Mouse (Mus musculus): Measurements from ENCODE around the gene Gm12166.

Gm12166 gene

DNA sequence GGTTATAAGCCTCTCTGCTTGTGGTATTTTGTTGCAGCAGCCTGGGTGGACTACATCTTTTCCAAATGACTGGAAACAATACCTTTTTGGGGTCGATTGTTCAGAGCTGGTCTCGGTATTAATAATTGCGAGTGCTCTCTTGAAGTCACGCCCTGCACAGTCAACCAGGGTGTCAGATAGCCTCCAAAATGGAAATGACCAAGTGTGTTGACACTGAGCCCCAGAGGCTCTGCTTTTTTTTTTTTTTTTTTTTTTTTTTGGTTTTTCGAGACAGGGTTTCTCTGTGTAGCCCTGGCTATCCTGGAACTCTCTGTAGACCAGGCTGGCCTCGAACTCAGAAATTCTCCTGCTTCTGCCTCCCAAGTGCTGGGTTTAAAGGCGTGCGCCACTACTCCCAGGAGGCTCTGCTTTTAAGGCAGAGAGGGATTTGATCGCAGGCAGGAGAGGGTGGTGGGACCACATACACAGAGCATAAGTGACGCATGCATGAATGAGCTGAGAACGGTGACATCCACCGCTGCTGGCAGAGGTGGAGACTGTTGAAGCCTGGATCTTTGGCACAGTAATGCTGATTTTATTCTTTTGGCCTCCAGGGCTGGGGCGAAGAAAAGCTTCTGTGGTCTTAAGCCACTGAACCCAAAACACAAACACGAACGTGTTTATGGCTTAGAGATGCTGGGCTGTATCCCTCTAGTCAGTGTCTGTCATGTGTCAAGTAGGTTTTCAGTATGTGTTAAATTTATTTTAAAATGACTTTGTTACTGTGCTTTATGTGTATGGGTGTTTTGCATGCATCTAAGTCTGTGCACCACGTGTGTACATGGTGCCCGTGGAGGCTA, 21.9 kb upstream of the Gm12166 start:
- DNase-seq (ENCODE audit: low read depth, low spot score) = no peak

DNA sequence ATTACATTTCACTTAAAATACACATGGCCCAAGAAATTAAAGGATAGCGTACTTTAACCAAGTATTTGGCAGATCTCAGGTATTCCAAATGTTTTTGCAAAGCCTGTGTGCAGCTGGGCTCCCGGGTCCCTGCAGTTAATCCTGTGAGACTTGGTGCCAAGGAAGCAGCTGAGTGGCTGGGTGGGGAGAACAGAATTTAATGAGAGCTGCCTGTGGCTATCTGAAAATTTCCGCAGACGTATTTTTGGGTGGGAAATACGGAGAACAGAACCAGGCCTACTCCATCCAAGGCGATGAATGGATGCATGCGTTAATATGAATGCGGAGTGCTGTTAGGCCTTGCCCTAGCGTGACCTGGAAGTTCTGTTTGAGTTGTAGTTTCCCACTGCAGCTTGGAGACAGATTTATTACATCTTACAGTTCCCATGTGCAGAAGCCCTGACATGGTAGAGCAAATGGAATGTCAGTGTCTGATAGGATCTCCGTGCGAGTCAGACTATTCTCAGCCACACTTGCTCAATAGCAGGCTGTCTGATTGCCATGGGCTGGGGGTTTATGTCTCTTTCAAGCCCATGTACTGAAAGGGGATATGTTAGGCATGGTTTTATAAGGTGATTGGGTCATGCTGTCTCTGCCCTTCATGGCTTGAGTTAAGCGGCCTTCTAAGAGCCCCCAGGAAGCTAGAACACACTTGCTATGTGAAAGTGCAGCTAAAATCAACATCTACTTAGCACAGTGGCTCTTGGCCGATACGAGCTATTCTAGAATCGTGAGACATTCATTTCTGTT, 21.1 kb upstream of the Gm12166 start:
- no peak for DNase-seq (ENCODE audit: low read depth, low spot score)

DNA sequence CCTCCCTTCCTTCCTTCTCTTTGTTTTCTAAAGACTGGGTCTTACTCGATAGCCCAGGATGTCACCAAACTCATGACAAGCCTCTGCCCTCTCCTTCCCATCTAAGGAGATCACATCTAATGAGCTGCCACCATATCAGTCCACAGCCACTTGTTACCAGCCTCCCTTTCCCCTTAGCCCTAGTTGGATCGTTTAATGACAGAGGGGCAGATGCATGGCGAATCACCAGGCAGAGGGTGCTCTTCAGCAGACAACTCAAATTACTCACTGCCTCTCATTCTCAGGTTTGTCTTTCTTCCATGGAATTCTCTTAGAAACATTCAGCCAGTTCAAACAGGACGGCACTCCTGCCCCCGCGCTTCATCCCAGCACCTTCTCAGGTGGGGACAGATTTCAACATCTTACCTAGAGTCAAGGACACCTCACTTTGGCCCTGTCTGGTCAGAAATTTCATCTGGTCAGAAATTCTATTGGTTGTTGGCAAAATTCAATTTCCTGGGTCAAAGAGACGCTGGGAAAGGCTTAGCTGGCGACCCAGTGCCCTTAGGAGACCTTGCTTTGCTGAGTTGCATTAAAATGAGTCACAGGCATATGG, 20.4 kb upstream of the Gm12166 start:
- no peak for DNase-seq (ENCODE audit: low read depth, low spot score)

DNA sequence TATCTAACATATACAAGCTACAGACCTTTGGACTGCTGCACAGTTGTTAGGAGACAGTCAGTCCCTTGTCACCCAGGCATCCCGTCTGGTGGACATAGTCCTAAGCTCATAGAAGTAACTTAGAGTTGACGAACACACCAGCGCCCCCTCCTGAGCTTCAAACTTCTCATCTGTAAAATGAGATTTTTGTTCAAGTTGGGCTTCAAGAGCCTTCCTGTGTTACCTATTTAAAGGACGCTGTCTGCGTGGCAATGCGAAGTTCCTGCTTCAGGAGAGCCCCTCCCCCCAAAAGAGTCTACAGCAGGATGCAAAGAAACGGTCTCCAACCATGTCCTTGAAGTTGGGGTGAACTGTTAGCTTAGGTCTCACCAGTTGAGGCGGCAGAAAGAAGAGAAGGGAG, 18.7 kb upstream of the Gm12166 start:
- DNase-seq (ENCODE audit: low read depth, low spot score) = no peak

DNA sequence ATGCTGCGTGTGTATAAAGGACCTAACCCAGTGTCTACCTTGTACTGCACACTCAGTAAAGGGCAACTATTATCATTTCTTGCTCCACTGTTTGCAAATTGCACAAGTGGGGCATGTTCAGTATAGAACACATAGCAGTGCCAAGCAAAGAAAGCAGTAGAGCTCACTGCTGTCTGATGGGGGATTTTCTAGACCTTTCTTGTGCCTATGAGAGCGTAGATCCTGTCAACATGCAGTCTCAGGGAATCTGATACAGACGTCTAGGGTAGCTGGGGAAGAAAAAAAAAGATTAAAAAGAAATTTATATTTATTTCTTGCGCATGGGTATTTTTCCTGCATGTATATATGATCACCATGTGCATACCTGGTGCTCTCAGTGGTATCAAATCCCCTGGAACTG, 18.0 kb upstream of the Gm12166 start:
- DNase-seq (ENCODE audit: low read depth, low spot score) = no peak

DNA sequence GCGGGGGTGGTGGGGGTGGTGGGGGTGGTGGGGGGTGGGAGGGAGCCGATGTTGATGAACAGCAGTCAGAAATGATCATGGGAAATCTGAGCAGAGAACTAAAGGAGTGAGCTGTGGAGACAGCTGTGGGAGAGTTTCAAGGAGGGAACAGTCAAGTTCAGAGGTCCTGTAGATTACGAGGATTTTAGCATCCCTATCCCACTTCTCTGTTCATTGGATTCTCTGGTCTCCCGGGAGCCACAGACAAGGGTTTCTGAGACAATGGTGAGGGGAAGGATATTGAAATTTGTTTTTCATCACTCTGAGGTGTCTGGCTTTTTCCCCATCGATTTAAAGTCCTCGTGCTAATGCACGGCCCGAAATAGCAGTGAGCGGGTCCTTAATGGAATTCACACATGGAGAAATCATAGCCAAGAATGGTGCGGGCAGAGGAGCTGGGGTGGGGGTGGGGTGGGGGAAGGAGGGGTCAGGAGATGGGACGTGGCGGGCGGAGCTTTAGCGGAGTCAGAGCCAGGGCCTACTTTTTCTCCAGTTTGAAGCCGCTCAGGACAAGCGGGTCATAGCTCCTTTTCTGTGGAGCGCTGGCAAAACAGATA, 17.4 kb upstream of the Gm12166 start:
- no peak for DNase-seq (ENCODE audit: low read depth, low spot score)

DNA sequence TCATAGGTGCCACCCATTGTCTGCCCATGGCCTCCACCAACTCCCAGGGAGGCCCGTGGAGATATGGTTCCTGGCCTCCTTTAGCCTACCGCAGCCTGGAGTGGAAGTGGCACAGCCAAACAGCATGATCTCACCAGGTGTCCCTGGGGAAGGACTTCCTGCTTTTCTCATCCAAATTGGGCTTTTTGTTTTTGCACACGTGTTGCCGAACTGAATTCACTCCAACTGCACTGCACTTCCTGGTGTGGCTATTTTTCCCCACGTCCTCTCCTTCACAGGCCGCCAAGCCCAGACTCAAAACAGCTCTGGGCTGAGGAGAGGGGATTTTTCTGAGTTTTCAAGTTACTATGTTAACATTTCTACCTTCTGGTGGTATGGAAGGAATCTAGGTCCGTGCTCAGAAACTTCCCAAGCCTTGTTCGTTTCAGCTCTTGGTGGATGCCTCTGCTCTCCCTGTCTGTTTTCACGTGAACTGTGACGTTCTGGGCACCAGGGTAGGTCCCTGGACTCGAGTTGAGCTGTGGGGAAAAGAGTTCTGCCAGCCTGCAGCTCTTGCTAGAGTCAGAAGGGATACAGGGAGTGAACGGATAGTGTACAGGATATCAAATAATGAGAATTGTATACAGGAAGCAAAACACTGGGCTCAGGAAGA, 16.8 kb upstream of the Gm12166 start:
- no peak for DNase-seq (ENCODE audit: low read depth, low spot score)

DNA sequence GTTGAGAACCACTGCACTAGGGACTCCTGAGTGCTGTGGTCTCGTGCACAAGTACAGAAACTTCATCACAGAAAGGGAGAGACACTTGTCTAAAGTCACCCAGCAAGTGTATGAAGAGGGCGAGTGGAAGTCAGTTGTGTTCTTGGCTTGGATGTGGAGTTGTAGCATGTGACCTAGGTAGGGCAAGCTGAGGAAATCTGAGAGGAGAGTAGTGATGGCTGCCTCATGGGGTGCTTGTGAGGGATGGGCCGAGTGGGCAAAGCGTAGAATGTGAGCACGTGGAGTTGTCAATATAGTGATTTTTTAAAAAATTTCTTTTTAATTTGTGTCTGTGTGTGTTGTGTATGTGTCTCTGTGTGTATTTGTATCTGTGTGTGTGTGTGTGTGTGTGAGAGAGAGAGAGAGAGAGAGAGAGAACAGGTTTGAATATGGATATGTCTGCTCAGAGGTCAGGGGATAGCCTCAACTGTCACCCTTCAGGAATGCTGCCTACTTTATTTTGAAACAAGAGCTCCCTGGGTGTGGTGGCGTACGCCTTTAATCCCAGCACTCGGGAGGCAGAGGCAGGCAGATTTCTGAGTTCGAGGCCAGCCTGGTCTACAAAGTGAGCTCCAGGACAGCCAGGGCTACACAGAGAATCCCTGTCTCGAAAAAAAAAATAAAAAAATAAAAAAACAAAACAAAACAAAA, 15.4 kb upstream of the Gm12166 start:
- no peak for DNase-seq (ENCODE audit: low read depth, low spot score)

DNA sequence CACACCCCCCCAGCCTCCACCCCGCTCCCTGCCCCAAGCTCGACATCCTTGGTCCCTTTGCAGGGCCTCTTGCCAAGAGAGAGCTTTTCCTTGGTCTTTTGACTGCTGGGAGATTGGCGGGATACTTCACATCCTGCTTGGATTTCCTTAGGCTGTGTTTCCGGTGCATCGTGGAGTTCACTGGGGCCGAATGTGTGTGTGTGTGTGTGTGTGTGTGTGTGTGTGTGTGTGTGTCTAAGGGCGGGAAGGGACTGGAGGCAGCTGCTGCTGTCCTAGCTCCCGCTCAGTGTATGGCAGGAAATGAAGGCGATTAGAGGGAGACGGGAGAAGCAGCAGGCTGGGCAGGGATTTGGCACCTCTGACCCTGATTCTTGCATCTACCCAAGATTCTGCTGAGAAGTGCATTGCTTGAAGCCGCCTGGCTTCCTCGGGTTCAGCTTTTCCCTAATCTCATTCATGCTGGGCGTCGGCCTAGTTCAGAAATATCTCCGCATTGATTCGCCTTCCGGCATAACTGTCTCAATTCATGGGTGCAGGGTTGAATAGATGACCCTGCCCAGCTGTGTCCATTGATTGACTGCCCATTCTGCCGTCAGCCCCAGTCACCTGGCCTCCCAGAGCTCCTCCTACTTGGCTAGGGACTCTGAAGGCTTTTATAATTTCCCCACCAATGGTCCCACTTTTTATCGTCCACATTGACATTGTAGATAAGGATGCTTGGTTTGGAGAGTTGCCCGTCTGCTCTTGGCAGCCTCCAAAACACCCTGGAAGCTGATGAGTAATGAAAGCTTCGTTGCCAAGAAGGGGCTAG, 13.3 kb upstream of the Gm12166 start:
- DNase-seq (ENCODE audit: low read depth, low spot score) = no peak

DNA sequence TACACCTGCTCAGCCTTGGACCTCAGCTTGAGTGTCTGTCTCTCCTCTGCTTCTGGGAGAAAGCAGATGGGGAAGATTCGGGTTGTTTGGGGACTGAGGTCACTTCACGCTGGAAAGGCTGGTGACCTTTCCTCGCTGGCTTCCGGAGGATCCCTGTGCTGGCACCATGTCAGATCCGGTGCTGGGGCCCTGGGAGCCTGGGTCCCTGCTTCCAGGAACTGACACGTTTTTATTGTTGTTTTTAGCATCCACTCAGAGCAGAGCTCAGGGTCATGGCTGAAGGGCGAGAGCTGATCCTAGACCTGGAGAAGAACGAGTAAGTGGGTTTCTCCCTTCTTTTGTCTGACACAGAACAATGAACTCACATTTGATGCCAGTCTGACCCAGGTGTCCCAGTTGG, 12.6 kb upstream of the Gm12166 start:
- DNase-seq (ENCODE audit: low read depth, low spot score) = no peak

DNA sequence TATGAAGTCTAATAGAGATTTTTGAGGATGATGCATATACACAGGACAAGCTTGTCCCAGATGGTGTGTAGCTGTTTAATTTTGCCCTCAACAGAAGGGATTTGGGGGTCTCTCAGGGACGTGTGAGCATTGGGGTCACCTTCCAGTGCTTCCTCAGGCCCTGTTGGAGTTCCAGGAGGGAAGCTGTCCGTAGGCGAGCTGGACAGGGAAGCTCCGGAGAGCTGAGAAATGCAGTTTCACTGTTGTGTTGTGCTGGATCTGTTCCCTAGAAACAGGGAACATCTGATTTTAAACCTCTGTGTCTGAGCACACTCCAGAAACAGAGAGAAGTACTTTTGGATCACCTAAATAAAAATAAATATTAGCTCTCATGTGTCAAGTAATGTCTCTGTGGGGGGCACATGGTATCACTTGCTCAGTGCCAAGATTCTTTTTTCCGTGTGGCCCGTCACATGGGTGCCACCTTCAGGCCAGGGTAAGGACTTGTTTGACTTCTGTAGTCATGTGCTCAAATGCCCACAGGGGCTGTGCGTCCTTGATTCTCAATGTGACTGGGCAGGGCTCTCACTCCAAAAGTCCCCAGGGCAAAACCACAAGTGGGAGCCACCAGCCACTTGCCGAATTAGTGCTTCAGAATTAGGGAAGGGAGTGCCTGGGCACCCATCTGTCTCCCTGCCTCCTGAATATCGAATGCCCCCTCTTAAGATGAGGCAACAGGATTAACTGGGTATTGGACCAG, 11.0 kb upstream of the Gm12166 start:
- DNase-seq (ENCODE audit: low read depth, low spot score) = no peak

DNA sequence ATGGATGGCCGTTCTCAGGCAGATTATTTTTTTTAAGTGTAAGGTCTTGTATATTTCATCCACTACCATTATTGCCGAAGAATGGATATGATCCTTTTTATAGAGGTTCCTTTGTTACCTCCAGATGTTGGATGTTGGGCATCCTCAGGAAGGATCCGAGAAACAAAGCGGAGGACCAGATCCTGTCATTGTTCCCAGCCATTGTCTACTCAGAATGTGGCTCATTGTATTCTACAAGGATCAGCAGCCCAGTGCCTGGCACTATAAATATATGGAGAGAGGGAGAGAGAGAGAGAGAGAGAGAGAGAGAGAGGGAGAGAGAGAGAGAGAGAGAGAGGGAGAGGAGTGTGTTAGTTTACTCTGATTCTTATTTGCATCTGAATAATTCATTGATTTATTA, 10.4 kb upstream of the Gm12166 start:
- DNase-seq (ENCODE audit: low read depth, low spot score) = no peak

DNA sequence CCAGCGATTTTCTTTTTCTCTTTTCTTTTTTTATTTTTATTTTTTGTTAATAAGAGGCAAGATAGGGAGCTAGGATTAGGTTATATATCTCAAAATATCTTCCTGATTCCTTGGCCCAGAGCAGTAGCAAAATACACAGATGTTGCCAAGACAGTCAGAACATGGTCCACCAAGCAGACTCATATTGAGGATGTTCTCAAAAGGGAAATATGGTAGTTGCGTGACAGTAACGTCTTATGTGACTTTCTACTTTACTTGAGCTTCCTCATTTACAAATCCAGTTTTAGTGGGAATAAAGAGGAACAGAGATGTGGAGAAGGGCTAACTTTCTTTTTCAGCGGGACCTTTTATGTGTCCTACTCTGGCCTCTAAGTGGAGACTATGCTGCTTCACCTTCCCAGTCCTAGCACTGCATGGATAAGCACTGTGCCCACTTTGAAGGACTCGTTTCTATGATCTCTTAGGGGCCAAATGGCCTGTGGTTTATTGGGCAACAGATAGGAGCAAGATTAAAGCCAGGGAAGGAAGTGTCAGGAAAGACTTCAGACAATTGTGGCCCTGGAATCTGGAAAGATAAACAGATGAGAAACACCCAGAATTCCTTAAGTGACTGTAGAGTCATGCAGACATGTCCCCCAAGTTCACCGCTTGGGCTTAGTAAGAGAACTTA, 9.8 kb upstream of the Gm12166 start:
- DNase-seq (ENCODE audit: low read depth, low spot score) = no peak

DNA sequence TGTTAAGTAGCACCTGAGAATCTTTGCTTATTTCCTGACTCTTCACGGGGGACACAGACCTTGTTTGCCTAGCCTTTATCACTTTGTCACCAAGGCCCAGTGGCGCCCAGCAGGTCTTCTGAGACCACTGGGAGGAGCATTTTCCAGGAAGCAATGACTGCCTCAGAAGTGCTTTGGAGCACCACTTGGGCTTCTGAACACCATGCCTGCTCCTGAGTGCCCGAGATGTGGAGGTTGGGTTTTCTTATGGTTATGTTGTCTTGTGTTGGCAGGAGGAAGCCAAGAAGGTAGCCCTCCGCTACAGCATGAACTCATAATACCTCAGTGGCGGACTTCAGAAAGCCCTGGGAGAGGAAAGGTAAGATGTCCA, 8.5 kb upstream of the Gm12166 start:
- no peak for DNase-seq (ENCODE audit: low read depth, low spot score)

DNA sequence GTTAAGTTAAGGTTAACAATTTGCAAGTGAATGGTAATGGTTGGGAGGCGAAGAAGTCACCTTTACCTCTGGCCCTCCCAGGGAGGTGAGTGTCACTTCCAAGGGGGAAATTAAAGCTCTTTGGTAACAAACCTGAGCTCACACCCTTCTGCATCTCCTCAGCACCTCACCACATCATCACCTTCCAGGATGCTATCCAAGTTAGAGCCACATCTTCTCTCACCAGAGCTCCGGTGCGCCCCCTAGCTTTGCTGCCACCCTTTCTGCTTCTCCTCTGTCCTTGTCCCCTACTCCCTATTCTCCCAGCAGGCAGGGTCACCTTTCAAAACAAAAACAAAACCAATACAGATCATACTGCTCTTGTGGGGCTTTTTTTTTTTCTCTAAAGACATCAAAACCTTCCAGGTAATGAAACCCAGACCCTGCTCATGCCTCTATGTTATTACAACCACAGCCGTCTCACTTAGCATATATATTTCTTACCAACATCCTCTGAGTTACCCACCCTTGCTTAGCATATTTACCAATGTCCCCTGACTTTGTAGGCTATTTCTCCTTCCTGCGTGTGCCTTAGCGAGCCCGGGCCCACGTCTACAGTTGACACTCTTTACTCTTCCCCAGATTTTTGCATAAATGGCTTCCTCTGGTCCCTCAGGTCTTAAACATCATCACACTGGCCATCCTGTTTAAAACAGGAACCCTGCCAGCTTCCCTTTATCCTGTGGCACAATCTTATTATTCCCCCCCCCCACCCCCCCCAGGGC, 7.9 kb upstream of the Gm12166 start:
- no peak for DNase-seq (ENCODE audit: low read depth, low spot score)

DNA sequence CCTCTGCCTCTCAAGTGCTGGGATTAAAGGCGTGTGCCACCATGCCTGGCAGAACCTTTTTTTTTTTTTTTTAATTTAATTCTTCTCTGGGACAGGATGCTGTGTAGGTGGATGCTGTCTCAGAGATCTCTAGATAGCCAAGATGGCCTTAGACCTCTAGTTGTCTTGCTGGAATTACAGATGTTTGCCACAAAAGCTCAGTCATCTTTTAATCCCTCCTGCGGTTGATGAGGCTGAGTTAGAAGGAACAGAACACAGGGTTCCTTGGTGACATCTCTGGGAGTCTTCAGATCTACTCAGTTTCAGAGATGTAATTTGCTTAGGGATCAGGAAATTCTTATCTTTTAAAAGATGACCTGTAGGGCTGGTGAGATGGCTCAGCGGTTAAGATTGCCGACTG, 6.8 kb upstream of the Gm12166 start:
- no peak for DNase-seq (ENCODE audit: low read depth, low spot score)

DNA sequence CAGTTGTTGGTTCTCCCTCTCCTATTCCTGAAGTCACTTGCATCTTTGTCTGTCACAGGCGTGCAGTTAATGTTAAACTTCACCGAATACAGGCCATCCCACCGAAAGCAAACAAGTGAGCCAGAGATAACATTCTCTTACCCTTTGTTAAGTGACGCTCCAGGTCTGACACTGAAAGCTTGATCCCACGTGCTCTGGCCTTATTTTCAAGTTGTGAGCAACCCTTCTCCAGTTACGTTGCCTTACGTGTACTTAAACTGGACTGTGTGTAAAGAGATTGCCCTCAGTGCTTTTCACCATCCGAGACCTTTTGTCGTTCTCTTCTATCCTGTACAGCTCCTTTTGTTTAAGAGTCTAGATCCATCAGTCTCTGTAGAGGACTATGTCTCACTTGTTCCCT, 5.9 kb upstream of the Gm12166 start:
- DNase-seq (ENCODE audit: low read depth, low spot score) = no peak

DNA sequence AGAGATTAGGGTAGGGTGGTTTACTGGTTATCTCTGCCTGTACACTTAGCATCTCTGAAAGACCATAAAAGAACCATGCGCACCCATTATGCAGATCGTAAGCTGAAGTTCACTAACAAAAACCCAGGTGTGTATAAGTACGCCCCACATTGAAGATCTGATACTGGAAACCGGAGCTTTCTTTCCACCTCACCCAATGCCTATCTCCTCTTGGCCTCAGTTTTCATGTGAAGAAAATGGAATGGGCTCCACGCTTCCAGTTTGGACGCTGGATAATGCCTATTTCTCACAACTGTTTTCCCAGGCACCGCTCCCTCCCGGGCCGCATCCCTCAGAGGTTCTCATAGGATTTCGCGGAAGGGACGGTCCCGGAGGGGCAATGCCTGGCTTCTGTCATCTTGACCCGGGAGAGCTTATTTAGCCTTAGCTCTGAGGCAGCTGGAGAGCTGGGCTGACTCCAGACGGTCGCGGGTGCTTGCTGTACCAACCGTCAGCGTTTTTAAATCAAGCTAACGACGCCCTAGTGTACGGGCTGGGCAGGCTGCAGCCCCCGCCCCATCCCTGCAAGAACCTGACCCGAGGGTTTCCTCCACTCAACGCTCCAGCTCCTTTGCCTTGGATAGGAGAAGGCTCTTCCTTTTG, 4.8 kb upstream of the Gm12166 start:
- DNase-seq (ENCODE audit: low read depth, low spot score) = no peak

Measured in retina, postnatal 7 days (tissue).